Mouse (Mus musculus) hindbrain, embryonic 11.5 days (tissue): ENCODE results near the gene Lgals3. TPM values are rescaled to one million over a fixed set of nuclear protein-coding genes. Genes with fewer than 3 reads are reported as not detected.
"Not testable (repeated sequence)": the region's sequence is repeated elsewhere in the genome, so short reads cannot be mapped to it uniquely, and the experiment has no call there.

Experiments used
- ATAC-seq: fragments of 200-750 bp; cut with Nextera tagmentation; 2 replicates; pipeline ENCODE4 v1.8.0; 2017; ENCODE audit warnings: mild to moderate bottlenecking, moderate TSS enrichment, moderate library complexity; ENCODE audit not compliant: low FRiP score
- DNase-seq: peaks from one replicate; pipeline ENCODE4 v3.0.0-alpha.2; 2015; ENCODE audit warnings: low spot score
- H3K27ac ChIP-seq: fragments of 300-500 bp; sonication (generic); 2 replicates; pipeline ENCODE4 v1.5.1; 2014; ENCODE audit warnings: mild to moderate bottlenecking, low read depth, low read length
- H3K27me3 ChIP-seq: fragments of 300-500 bp; sonication (generic); 2 replicates; pipeline ENCODE4 v1.6.1; 2014; ENCODE audit warnings: mild to moderate bottlenecking, low read length, moderate library complexity, mixed read lengths; ENCODE audit not compliant: control insufficient read depth, insufficient read depth
- H3K36me3 ChIP-seq: fragments of 300-500 bp; sonication (generic); 2 replicates; pipeline ENCODE4 v1.6.1; 2014; ENCODE audit warnings: mild to moderate bottlenecking, low read length, moderate library complexity, mixed read lengths; ENCODE audit not compliant: control insufficient read depth, insufficient read depth
- H3K4me1 ChIP-seq: fragments of 300-500 bp; sonication (generic); replicated peaks from 2 replicates; pipeline ENCODE4 v1.6.1; 2014; ENCODE audit warnings: low read length, mixed read lengths; ENCODE audit not compliant: control insufficient read depth, insufficient read depth
- H3K4me2 ChIP-seq: fragments of 300-500 bp; sonication (generic); replicated peaks from 2 replicates; pipeline ENCODE4 v1.6.1; 2014; ENCODE audit warnings: mild to moderate bottlenecking, low read depth, low read length
- H3K4me3 ChIP-seq: fragments of 300-500 bp; sonication (generic); 2 replicates; pipeline ENCODE4 v1.5.1; 2014; ENCODE audit warnings: low read depth, low read length
- H3K9ac ChIP-seq: fragments of 300-500 bp; sonication (generic); 2 replicates; pipeline ENCODE4 v1.6.1; 2014; ENCODE audit warnings: low read depth, low read length
- H3K9me3 ChIP-seq: fragments of 300-500 bp; sonication (generic); 2 replicates; pipeline ENCODE4 v1.6.1; 2016; ENCODE audit warnings: low read length; ENCODE audit not compliant: control insufficient read depth
- WGBS: fragments of 180-500 bp; shearing (Covaris S2); extraction: QIAGEN DNeasy Blood & Tissue Kit; methylation state at CpG from one replicate; pipeline ENCODE4 v1.1.7; 2014; 5-methylcytosine and 5-hydroxymethylcytosine counted together
- polyA plus RNA-seq: library from polyadenylated mRNA; unstranded; fragments of >200 nt; fragmentation: Nextera tagmentation; extraction: Ambion mirVana; gene quantifications from 2 replicates; pipeline ENCODE4 v1.2.1, GENCODE M21; 2014

Gene Lgals3
- 0.38 and 1.1 TPM in 2 replicates for polyA plus RNA-seq

GRCm38 (mm10) chr14:47367461-47367860, at the start of gene Lgals3:
Gene Lgals3 (plus strand): TSS chr14:47367751.
- ATAC-seq (no peak), DNase-seq (peak; percentile 63)
- Histone ChIP-seq H3K9me3 (no peaks in the 10 kb centered on the region), H3K4me3 (no peak within 1 kb of the TSS), H3K9ac (no peak within 1 kb of the TSS), H3K4me2 (no peak within 1 kb of the TSS), H3K4me1 (0 out of 2 replicates have a peak, but pooled peaks cover 2% of the 10 kb centered on the region), H3K27me3 (no peaks in the 10 kb centered on the region), H3K36me3 (no peaks in the 10 kb centered on the region), H3K27ac (no peak within 1 kb of the TSS)
- WGBS: 57% methylated on average over 9 of the region's 9 CpGs

GRCm38 (mm10) chr14:47319362-47319761, 48.2 kb upstream of the Lgals3 start:
- no peak for DNase-seq
- 96% methylated on average over 5 of the region's 5 CpGs for WGBS
- Histone ChIP-seq H3K27me3 (no peaks in the 10 kb centered on the region), H3K4me2 (no peak overlapping the region), H3K27ac (no peak overlapping the region), H3K36me3 (0 out of 2 replicates have a peak, but pooled peaks cover 2% of the 10 kb centered on the region), H3K9me3 (no peaks in the 10 kb centered on the region), H3K9ac (no peak overlapping the region), H3K4me1 (no peaks in the 10 kb centered on the region), H3K4me3 (no peak overlapping the region)
- no peak for ATAC-seq

- not testable (repeated sequence) for H3K27me3 ChIP-seq, ATAC-seq, H3K4me3 ChIP-seq, H3K36me3 ChIP-seq, H3K4me2 ChIP-seq, H3K9me3 ChIP-seq, H3K9ac ChIP-seq, H3K4me1 ChIP-seq, DNase-seq, H3K27ac ChIP-seq
- WGBS: 96% methylated on average over 6 of the region's 8 CpGs
Measured at GRCm38 (mm10) chr14:47321581-47321980, 46.0 kb upstream of the Lgals3 start.

- WGBS: 88% methylated on average over 9 of the region's 9 CpGs
- ATAC-seq: no peak
- H3K9ac ChIP-seq: no peak overlapping the region
Measured at GRCm38 (mm10) chr14:47325965-47326761, 41.4 kb upstream of the Lgals3 start.

DNA sequence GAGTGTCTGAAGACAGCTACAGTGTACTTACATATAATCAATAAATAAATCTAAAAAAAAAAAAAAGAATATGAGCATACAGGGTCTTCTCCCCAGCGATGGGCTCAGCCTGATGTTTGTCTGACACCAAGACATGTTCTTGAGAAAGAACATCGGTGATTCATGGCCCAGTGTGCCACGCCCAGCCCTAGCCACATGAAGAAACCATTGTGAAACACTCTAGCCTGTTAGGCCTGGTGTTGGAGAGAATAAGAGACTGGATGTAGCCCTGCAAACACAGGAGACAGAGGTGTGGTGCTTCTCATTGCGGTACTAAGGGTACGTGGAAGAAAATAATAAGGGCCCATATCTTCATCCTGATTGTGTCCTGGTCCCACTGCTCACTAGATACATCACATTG, 40.2 kb upstream of the Lgals3 start:
- 97% methylated on average over 5 of the region's 5 CpGs for WGBS
- ATAC-seq (no peak), DNase-seq (no peak)
- Histone ChIP-seq H3K4me3 (no peak overlapping the region), H3K36me3 (no peaks in the 10 kb centered on the region), H3K27ac (no peak overlapping the region), H3K4me1 (no peaks in the 10 kb centered on the region), H3K9me3 (no peaks in the 10 kb centered on the region), H3K9ac (no peak overlapping the region), H3K27me3 (no peaks in the 10 kb centered on the region), H3K4me2 (no peak overlapping the region)

More at GRCm38 (mm10) chr14:47325965-47326761, 41.4 kb upstream of the Lgals3 start:
- Histone ChIP-seq H3K9me3 (no peaks in the 10 kb centered on the region), H3K36me3 (no peaks in the 10 kb centered on the region), H3K4me1 (no peaks in the 10 kb centered on the region), H3K4me2 (no peak overlapping the region), H3K27ac (no peak overlapping the region), H3K4me3 (no peak overlapping the region), H3K27me3 (no peaks in the 10 kb centered on the region)
- no peak for DNase-seq

GRCm38 (mm10) chr14:47331920-47332319, 35.6 kb upstream of the Lgals3 start:
- no peaks in the 10 kb centered on the region for H3K27me3 ChIP-seq
- H3K9ac ChIP-seq: no peak overlapping the region
- DNase-seq (no peak), ATAC-seq (no peak)
- H3K4me1 ChIP-seq: no peaks in the 10 kb centered on the region
- no peak overlapping the region for H3K4me3 ChIP-seq
- no peaks in the 10 kb centered on the region for H3K9me3 ChIP-seq
- H3K27ac ChIP-seq: no peak overlapping the region
- no peak overlapping the region for H3K4me2 ChIP-seq
- no peaks in the 10 kb centered on the region for H3K36me3 ChIP-seq
- WGBS: 74% methylated on average over 5 of the region's 5 CpGs

DNA sequence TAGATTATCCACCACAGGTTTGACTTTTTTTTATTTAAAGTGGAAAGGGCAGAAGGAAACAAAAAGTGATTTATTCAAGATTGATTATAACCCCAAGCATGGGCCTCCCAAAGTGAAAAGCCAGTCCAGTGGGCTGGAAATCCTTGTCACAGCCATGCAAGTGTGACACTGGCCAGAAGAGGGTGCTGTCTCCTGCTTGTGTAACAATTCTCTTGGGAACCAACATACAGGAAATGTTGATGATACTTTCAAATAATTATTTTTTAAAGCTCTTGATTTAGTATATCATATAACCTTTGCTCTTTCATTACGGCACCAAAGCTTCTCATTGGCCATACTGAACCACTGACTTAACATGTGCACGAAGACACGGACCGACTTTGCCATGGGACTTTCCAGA, 32.7 kb upstream of the Lgals3 start:
- H3K4me3 ChIP-seq: no peak overlapping the region
- no peaks in the 10 kb centered on the region for H3K36me3 ChIP-seq
- no peak overlapping the region for H3K9ac ChIP-seq
- no peaks in the 10 kb centered on the region for H3K4me1 ChIP-seq
- 88% methylated on average over 4 of the region's 4 CpGs for WGBS
- no peaks in the 10 kb centered on the region for H3K9me3 ChIP-seq
- ATAC-seq (no peak), DNase-seq (peak; percentile 59)
- H3K27me3 ChIP-seq: no peaks in the 10 kb centered on the region
- no peak overlapping the region for H3K4me2 ChIP-seq
- no peak overlapping the region for H3K27ac ChIP-seq

- Histone ChIP-seq H3K4me2 (no peak overlapping the region), H3K36me3 (no peaks in the 10 kb centered on the region), H3K9ac (no peak overlapping the region), H3K9me3 (no peaks in the 10 kb centered on the region), H3K27me3 (no peaks in the 10 kb centered on the region), H3K4me1 (no peaks in the 10 kb centered on the region), H3K27ac (no peak overlapping the region), H3K4me3 (no peak overlapping the region)
- DNase-seq (no peak), ATAC-seq (no peak)
- WGBS: 83% methylated on average over 3 of the region's 3 CpGs
Measured at GRCm38 (mm10) chr14:47335300-47335699, 32.3 kb upstream of the Lgals3 start.
